Mouse (Mus musculus): ENCODE measurements at regions not wholly inside any gene's neighbourhood (a gene's known extent, or its start where the extent isn't known, plus 50 kb on each side); places are given as distances from the start of the nearest gene placed in this dataset.

DNA sequence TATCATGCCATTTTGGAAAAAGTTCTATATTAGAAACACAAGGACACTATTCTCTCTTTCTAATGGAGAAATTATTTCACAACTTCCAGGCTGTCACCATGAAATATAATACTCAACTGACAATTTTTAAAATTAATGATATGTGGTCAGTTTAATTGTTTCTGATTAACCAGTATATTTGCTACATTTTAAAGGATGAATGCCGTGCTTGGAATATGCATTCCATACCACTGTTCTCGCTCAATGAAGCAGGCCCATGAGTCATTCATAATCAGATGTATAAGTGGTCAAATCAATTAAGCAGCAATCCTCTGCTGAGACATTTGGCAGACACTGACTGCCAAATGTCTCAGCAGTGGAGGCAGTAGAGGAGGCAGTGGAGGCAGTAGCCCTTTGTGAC, 283.4 kb upstream of the Gpc5 start:
- DNase-seq (ENCODE audit: low spot score), result no peak

- no peak for DNase-seq (ENCODE audit: low spot score)
Measured at GRCm38 (mm10) chr14:114820677-114821076, 271.3 kb upstream of the Gpc5 start.

DNA sequence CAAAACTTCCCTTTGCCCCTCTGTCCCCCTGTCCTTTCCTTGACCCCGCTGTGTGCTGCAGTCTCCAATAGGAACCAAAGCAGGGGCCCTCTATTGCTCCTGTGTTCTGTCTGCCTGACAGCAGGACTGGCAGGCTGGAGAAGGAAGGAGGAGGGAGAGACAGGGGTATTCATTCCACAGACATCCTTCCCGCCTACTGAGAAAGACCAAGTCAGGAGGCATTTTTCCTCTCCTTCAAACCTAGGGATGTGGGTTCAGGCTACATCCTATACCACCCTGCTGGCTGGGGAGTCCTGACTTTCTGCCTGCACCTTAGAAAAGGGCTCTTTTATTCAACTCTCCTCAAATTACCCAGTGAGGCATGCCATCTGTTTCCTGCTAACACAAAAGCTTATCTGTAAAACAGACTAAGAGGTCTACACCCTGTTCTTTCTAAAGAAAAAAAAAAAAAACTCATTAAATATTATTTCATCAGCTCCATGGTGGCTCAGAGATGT, 270.9 kb upstream of the Gpc5 start:
- no peak for DNase-seq (ENCODE audit: low spot score)

DNA sequence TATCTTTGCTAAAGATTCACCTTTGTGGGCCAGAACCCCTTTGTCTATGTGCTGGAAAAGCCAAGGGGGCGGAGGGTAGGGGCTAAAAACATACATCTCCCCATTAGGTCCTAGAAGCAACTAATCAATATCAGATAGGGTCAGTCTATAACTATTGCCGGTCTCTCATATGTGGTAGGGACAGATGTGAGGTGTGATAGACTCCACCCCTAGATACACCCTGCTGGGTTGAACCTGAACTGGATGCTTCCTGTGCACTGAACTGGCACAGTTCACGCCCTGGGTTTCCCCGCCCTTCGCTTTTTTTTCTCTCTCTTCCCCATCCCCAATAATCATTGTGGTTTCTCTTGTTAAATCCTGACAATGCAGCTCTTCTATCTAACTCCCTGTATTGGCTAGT, 270.3 kb upstream of the Gpc5 start:
- DNase-seq (ENCODE audit: low spot score), result no peak

DNA sequence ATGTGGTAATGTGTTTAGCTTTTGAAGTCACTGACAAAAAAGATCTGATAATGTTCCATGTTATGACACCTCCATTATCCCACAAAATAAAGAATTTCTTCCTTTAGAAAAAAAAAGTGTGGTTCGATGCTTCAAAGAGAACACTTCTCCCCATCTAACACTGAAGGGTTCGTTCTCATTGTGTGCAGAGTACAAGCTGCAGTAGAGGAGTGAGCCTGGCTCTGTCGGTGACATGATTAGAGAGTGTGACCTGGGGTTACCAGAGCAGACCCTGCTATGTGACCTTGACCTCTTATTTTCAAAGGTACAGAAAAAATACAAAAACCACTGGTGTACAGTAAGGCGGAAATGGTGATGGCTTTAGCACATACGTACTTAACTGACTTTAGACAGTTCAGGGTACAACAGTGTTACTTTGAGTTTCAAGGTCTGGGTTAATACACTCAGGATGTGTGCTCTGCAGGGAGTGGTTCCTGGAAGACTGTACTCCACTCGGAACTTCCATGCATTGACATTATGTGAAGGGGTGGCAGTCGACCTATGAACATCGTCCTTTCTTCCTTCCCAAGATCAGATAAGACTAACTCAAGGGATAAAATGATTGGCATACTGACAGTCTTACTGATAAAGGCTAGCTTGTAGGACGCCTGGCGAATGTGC, 265.2 kb upstream of the Gpc5 start:
- DNase-seq (ENCODE audit: low spot score), result no peak

DNA sequence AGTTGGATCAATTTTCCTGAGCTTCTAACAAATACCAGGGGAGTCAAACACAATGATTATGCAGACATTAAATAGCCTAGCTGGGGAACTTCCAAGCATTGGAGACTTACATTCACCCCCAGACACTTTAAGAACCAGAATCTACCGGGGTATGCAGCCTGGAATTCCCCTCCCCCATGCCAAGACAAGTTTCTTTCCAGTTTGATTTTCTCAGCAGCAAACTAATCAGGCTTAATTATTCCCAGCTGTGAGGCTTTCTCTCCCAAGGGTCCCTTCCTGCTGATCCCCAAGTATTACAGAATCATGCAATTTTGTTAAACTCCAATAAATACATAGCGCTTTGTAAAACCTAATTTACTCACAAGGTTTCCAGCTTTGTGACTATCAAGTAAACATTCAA, 262.7 kb upstream of the Gpc5 start:
- no peak for DNase-seq (ENCODE audit: low spot score)

DNA sequence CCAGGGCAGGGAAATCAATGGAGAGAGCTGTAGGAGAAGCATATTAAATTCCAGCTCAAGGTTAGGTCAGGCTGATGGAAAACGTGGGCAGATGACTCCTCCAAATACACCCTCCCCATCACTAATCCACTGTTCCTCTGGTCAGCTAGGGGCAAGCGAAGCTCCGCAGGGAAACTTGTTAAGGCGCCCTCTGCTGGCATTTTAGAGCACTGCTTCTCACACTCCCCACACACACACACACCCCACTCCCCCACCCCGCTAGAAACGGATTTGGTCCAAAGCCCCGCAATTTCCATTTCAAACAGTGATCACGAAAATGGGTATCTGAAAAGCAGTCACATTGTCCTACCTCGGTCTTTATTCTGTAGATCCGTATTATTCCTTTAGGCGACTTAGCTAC, 259.0 kb upstream of the Gpc5 start:
- no peak for DNase-seq (ENCODE audit: low spot score)

- no peak for DNase-seq (ENCODE audit: low spot score)
Measured at GRCm38 (mm10) chr14:114836723-114837349, 255.2 kb upstream of the Gpc5 start.

DNA sequence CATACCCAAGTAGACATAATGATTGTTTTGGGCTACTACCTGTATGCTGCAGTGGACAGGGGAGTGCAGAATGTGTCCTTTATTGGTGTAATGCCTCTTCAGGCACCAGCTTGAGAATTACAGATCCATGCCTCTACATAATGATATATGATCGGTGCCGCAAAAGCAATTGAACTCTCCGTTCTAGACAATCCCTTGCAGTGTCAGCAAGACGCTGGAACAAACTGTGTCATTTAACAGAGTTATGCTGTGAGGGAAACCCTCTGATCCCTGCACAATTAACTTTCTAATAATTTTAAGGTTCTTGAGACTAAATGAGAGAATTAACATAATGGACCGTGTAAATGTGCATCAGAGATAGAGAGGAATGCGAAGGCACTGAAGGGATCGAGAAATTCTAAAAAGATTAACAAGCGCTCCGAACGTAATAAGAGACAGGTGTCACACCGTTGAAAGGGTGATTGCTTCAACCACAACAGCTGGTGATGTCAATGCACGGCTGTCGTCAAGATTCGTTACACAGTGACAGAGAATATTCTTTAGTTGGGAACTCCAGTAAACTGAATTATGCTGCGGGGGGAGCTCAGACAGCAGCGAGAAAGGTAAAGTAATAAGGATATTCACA, 254.3 kb upstream of the Gpc5 start:
- no peak for DNase-seq (ENCODE audit: low spot score)

DNA sequence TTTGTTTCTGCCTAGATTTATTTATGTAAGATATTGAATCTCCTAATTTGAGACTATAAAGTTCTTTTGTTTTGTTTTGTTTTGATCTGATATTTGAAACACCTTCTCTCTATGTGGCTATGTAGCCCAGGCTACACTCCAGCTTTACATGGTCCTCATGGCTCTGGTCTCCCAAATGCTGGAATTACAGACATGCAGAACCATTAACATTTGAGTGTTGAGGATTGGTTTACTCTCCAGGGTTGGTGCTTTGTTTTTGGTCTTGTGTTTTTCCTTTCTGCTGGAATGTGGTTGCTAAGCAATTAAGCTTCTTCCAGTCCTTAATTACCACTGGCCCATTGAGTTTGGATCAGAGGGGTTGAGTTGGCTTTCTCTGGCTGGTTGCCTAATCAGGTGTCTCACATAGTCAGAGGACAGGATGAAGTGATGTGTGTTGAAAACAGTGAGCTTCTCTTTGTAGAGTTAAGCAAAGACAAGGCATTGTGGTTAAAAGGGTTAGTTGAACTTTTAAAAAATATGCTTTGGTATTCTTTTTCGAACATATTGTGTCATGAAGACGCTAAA, 252.6 kb upstream of the Gpc5 start:
- DNase-seq (ENCODE audit: low spot score), result no peak

DNA sequence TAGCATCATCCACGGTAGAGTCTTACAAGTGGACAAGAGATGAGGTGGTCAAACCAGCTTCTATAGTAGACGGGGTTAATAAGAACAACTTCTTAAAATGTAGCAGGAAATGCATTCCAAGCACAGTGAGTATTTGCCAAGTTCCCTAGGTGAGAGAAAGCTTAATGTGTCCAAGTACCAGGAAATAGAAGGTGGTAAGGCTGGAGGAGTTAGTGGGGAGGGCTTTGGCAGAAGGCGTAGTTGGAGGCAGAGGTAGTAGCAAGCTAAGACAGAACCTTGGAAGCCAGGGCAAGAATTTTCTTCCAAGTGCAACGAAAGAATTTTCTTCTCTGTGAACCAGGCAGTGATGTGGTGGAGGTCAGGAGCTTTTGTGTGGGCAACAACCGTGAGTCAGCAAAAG, 251.2 kb upstream of the Gpc5 start:
- DNase-seq (ENCODE audit: low spot score), result no peak

DNA sequence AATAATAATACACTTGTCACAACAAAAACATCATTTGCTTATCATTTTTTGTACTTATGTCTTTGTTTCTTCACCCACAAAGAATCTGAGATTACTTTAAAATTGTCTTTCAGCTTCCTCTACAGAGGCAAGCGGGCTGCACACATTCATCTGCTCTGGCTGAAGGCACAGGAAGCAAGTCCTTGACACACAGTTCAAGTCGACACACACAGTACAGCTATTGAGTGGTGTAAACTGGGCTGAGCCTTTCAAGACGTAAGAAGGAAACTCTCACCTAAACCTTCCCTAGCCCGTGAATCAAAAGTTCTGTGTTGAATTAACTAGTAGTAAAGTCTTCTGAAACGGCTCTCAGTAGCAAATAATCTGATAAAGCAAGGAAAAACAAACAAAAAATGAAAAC, 250.5 kb upstream of the Gpc5 start:
- no peak for DNase-seq (ENCODE audit: low spot score)

- DNase-seq (ENCODE audit: low spot score), result no peak
Measured at GRCm38 (mm10) chr14:114842327-114842726, 249.7 kb upstream of the Gpc5 start.

DNA sequence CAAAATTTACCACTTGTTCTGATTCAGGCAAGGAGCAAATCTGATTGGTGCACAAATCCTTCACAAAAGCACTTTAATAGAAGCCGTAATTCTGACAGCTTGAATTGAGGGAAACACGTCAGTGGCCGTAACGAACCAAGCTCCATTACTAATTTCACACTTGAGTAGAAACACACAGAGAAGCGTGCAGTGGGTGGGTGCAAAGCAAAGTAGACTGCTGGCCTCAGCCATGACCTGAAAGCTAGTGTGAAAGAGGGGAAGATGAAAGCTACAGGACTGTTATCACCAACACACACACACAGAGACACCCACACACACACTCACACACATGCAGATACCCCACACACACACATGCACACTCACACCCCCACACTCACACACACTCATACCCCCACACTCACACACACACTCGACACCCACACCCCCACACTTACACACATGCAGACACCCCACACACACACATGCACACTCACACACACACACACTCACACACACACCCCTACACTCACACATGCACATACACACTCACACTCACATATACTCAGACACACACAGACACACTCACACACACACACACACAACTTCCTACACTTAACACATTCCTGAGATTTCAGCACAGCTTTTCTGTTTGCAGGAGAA, 248.8 kb upstream of the Gpc5 start:
- DNase-seq (ENCODE audit: low spot score), result no peak

DNA sequence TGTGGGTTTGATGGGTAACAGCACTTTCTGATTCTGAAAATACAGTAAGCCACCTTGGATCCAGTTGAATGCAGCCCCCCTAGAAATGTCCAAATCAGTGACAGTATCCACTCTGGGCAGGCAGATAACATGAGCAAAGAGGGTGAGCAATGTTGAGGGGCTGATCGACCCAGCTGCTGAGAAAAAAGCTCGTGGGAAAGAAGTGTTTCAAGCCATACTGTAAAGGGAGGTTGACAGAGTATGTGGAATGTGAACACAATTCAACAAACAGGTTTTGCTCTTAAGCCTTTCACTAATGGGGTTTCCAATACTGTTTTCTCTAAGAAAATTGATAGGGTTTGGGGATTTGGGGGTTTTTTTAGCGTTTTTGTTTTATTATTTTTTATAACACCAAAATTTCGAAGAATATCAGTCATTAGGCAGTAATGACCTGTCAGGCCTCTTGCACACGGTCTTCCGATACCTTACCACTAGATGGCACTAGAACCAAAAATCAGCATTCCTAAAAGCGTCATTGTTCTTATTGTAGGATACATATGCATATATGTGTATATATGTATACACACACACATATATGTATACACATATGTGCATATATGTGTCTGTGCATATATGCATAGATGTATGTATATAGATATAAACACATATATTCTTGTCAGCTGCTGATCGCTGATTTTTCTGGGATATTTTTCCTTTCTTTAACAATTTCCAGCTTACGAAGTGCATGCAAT, 237.5 kb upstream of the Gpc5 start:
- no peak for DNase-seq (ENCODE audit: low spot score)

DNA sequence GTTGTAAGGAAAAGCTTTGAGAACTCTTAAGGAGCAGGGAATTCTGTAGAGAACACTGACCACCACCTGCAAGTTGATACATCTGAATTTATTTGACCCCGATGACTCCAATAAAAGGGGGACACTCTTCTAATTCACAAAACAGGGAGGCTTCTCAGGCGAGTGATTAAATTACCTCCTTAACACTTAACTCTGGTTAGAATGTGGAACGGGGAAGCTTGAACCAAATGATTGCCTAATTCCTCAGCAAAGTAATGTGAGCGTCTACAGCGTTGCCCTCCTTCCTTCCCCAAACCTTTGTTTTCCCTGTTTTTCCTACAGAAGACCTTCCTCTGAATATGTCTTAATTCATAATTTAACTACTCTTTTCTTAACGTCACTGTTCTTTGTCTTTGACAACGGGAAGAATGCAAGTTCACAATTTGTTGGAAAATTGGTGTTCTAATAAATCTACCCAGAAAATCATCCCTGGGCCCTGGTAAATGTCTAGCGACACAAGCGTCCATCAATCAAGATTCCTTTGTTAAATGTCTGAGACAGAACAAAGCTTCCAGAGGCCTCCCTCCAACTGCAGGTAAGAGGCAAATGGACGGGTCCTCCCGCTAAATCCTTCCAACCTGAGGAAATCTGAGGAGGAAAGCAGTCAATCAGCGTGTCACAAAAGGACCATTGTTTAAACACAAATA, 236.8 kb upstream of the Gpc5 start:
- no peak for DNase-seq (ENCODE audit: low spot score)

DNA sequence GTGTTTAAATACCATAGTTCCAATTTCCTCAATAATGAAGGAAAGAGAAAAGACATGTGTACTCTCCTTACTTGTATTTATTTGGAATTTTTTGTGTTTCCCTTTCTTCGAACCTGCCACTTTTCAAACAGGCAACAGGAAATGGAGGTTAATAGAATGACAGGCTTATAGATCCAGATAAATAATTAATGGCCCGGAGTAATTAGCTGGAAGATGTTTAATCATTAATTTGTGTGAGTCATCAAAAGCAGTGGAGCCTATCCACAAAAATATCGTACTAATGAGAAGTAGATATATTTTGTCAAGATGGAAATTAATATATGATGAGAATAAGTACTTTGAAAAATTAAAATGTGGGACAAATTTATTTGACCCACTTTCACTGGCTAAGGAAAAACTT, 236.3 kb upstream of the Gpc5 start:
- no peak for DNase-seq (ENCODE audit: low spot score)

- no peak for DNase-seq (ENCODE audit: low spot score)
Measured at GRCm38 (mm10) chr14:114856243-114857031, 235.6 kb upstream of the Gpc5 start.

DNA sequence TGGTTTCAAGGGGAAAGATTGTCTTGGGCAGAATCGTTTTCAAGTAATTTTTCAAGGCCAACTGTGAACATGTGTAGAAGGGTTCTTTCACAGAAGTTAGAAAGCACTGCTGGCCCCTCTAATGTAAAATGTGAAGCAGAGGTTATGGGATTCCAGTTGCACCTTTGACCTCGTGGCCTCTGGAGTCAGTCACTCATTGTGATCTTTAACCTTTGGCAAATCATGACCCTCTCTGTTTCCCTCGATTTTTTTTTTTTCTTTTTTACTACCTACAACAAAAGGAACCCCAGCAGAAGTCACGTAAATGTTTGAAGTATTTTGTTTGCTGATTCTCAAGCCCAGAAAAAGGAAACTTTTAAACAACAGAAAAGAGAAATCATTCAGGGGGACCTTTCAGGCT, 234.8 kb upstream of the Gpc5 start:
- DNase-seq (ENCODE audit: low spot score), result no peak

DNA sequence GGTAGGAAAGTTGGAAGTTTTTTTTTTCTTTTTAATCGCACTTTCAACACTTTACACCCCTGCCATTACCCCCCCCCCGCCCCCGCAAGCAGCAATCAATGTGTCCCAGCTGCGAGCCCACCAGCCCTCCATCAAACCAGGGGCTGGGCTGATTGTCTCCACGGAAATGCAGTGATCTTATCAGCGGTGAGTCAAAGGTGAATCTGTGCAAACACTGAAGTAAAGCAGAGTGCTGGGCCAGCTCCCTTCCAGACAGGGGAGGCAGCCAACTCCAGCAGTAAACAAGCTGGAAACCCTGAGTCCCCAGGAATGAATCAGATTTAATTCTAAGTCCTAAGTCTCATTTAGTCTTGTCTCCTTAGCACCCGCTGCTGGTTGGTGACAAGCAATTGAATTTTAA, 234.3 kb upstream of the Gpc5 start:
- DNase-seq (ENCODE audit: low spot score), result no peak

- DNase-seq (ENCODE audit: low spot score), result no peak
Measured at GRCm38 (mm10) chr14:114863585-114863984, 228.4 kb upstream of the Gpc5 start.
